Mouse (Mus musculus) layer of hippocampus, adult 9-10 months (tissue): ENCODE data around the gene Chtop.
A peak's percentile ranks its signal among the peaks of the same experiment; 100 is the strongest.

Experiments used
- DNase-seq: peaks from one replicate; pipeline ENCODE4 v3.0.0; 2022; ENCODE audit warnings: low spot score

Gene Chtop

DNA sequence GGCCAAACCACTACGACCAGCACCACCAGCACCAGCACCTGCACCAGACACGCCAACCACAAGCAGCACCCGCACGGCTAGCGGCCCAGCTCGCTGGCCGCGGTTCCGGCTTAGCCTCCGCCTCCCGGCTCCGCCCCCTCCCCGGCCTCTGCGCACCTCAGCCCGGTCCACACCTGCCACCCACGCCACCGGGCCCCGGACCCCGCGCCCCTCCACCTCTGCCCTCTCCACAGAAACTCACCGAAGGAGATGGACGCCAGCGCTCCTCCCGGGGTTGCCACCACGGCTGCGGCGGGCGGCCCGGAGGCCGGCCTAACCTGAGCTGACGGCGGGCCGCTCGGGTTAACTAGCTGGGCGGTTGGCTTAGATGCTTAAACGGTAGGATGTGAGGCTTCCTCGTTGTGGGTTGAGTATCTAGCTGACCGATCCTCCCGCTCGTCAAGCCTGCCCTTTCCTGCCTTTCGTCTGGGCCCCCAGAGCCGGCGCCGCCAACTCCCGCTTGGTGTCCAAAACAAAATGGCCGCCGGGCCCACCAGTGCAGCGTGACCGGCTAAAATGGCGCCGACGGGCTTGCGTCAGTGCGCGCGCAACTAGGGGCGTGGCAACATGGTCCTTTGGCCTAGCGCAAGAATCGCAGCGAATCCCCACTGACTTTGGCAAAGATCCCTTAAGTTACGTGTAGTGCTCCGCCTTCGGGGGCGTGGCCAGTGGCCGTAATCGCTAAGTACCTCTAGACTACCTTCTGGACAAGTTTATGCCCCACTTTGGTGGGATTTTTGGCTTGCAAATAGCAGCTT lies at the start of gene Chtop:
Gene Chtop (minus strand): TSS at position 549 of the 797 bp plus-strand sequence.
- peak; percentile 95 for DNase-seq

- peak; percentile 20 for DNase-seq
Measured at GRCm38 (mm10) chr3:90555954-90556353, 46.7 kb upstream of the Chtop start.

DNA sequence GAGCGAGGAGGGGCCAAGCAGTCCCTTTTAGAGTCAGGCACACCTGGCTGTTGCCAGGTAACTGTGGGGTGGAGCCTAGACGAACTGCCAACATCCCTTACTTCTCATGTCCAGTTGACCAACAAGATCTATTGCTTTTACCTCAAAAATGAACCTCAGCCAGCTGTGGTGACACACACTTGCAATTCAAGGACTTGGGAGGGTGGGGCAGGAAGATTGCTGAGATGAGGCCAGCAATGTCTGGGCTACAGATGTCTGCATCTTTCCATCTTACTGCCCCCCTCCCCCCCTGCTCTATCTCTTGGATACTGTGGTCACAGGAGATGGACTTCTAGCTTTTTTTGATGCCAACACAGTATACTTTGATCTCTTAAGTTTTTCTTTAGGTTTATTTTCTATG lies 42.9 kb upstream of the Chtop start:
- DNase-seq, result no peak

- DNase-seq, result no peak
Measured at GRCm38 (mm10) chr3:90550421-90550790, 41.1 kb upstream of the Chtop start.

- DNase-seq, result no peak
Measured at GRCm38 (mm10) chr3:90549676-90550420, 40.5 kb upstream of the Chtop start.

DNA sequence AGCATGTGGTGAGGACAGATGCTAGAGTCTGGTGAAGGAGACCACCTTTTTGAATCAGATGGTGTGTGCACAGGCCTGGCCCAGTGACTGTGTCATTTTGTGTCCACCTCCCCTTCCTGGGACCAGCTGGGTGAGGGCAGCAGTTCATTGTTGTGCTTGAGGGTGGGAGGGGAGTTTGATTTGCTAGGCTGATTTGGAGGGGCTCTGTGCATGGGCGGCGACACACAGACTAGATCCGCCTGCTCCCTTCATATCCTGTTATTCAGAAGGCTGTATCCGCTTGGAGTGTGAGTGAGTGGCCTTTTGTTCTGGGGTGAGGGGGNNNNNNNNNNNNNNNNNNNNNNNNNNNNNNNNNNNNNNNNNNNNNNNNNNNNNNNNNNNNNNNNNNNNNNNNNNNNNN lies 31.6 kb upstream of the Chtop start:
- DNase-seq, result peak; percentile 15

GRCm38 (mm10) chr3:90537905-90538296 lies 28.6 kb upstream of the Chtop start:
- DNase-seq, result no peak

DNA sequence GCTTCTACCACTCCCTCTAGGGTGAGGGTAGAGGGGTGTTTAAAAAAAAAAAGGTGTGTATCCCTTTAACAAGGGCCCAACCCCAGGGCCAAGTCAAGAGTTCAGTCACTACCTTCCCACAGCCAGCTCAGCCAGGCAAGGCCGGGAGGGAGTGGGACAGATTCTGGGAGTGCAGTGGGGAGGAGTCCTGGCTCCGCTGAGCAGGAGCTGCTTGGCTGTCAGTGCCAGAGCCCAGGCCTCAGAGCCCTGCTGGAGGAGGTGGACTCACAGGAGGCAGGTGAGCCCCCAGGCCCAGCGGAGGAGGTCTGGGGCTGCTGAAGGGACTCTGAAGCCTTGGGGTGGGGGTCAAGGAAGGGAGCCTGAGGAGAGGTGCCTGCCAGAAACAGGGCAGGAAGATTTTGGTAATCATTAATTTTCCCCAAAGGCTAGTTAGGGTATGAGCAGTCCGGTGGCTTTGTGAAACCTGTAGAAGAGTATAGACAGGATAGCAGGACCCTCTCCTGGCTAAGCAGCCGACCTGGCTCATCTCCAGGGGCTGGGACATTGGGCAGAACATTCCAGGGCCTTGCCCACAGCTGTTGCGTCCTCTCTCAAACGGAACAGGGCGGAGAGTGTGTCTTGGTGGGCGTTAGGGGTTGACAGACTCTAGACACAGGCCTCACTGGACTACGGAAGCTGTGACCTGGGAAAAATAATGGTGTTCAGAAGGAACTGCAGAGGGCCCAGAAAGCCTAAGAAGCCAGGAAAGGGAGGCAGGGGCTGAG lies 28.0 kb upstream of the Chtop start, which contains the start of gene S100a16:
Gene S100a16 (plus strand): TSS at position 114 of the 764 bp plus-strand sequence.
- no peak for DNase-seq

GRCm38 (mm10) chr3:90535446-90535845 lies 26.1 kb upstream of the Chtop start:
- no peak for DNase-seq

- DNase-seq, result no peak
Measured at GRCm38 (mm10) chr3:90531713-90532112, 22.4 kb upstream of the Chtop start.

GRCm38 (mm10) chr3:90527291-90527873 lies 18.1 kb upstream of the Chtop start:
- no peak for DNase-seq

DNA sequence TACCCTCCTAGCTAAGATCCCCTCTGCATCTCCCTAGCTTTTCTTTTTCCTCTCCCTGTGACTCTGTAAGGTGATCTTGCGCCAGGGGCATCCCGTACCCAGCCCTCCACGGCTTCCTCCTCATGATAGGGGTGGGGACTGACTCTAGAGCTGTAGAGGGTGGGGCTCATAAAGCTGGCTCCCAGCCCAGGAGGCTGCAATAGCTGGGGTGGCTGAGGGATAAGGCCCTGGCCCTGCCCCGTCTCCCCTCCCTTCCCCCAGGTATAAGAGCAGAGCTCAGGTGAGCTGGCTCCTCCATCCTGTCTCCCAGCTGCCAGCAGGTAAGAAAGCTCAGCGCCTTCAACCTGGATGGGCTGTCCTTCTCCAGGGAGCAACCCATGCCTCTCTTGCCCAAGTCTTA lies 17.3 kb upstream of the Chtop start, which contains the start of gene S100a14:
Gene S100a14 (plus strand): TSS at position 277 of the 400 bp plus-strand sequence.
- DNase-seq, result no peak

GRCm38 (mm10) chr3:90526076-90526475 lies 16.8 kb upstream of the Chtop start:
- DNase-seq, result no peak

DNA sequence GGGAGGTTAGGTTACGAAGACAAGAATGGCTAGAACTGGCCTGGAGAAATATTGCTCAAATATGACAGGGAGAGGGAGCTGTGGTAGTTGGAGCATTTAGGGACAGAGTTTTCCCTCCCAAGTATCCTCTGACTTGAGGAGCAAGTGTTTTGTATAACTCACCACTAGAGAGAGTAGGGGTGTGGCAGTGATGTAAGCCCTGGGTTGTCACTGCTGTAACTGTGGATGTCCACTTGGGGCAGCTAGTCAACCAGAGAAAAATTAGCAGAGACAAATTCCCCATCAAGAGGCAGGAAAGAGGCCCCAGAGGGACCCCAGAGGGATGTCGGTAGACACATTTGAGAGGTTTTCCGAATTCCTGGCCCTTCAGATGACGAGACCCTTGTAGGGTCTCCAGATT lies 16.1 kb upstream of the Chtop start:
- DNase-seq, result peak; percentile 53

- no peak for DNase-seq
Measured at GRCm38 (mm10) chr3:90517711-90518110, 8.4 kb upstream of the Chtop start.

GRCm38 (mm10) chr3:90515789-90516188 lies 6.5 kb upstream of the Chtop start:
- DNase-seq, result no peak

DNA sequence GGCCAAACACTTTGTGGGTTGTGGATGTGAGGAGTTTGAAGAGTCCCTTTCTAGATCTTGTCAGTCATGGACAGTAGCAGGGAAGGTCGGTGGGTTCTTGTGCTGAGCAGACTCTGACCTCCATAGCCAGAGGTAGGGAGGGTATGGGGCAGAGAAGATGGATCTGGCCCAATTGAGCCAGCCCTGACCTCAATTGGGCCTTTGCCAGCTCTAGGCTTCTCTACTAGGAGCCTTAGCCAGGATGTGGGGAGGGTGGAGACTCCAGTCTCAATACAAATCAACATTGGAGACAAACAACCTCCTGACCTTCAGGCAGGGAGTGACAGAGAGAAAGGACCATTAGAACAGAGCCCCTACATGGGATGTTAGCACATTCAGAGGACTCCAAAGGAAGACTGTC lies 5.9 kb upstream of the Chtop start:
- DNase-seq, result no peak

GRCm38 (mm10) chr3:90514691-90515090 lies 5.4 kb upstream of the Chtop start:
- DNase-seq, result no peak

DNA sequence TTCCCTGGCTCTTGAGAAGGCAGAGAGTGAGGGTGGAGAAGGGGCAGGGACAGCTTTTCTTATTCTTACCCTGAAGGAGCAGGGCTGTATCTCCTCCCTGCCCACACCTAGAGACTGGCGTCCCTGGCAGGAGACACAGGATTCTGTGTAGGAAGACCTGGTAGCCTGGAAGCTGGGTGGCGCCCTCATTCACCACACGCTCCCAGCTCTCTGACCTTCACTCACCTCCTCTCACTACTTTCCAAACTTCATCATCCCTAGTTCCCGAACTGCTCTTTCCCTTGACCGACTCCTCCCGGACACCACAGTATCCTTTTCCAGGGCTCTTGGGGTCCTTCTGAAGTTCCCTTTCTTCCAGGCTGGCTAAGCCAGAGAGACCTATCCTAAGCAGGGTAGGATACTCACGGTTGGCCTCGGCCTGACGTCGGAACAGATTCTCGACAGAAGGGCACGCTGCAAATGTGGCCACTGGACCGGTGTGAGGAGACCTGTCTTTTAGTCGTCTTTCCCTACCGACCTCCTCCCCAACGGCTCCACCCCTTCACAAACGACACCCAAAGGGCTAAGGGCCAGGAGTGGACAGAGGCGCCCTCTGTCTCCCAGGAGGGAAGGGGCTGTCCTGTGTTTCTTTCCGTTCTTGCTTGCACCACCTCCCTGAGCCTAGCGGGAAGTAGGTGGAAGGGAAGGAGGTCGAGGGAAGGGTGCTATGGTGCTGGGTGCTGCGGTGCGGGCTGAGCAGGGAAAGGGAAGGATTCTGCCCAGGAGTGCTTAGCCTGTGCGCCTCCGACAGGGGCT lies 4.7 kb upstream of the Chtop start, which contains the start of the genes S100a1 and S100a13:
Gene S100a1 (minus strand): TSS at position 597 of the 795 bp plus-strand sequence.
Gene S100a13 (plus strand): TSS at position 640 of the 795 bp plus-strand sequence.
- DNase-seq, result no peak

DNA sequence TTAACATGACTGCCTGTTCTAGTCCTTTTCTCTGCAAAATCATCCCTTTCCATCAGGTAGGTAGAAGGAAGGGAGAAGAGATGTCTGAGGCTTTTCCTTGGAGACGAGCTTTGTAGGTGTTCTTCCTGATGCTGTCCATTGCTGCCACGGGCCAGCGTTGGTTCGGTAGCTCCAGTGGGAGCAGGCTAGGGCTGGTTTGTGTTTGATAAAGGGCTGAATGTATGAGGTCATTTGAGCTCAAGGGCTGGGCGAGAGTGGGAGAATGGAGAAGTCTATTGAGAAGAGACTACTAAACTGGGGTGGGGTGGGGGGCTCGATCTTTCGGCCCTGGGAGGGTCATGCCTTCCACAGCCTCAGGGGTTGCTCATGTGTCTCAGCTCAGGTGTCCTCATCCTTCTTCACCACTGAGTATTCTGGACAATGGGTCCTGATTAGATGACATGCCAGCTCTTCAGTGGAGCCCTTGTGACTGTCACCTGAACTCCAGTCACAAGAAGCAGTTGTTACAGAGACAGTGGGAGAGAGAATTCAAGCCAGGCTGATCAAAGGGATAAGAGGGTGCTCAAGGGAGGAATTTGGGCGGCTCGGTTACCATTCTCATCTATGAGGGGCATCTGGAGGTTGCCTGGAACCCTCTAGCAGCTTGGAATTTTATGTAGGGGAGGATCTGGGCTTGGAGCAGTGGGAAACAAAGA lies 3.8 kb upstream of the Chtop start:
- DNase-seq, result no peak
